In genomic region chr10:67298856-67299255, GRCm38 (mm10) we compare ENCODE assay signal across 21 mouse cellular contexts. TPM values are rescaled to one million over a fixed set of nuclear protein-coding genes. Genes with fewer than 3 reads are reported as not detected.
DNase-seq lines count a peak whose midpoint lies in the region; ATAC-seq and TF ChIP-seq lines count a peak whose summit lies in the region.
"Had no signal": no experiment of that assay in that cellular context is flagged by ENCODE, and none has a peak within 500 bp of the region (broad histone marks: within the 10 kb centered on the region; RNA-seq: fewer than 3 reads in every experiment).

No protein-coding gene starts in this region.

- no peak overlapping the region for H3K9ac ChIP-seq in liver, adult 2 months (ENCODE audit: low read depth, low read length)
- no peak overlapping the region for H3K9ac ChIP-seq in liver, embryonic 11.5 days (ENCODE audit: low read depth, low read length)
- H3K9ac ChIP-seq in kidney, embryonic 15.5 days: no peak overlapping the region
- no peak overlapping the region for H3K9ac ChIP-seq in intestine, embryonic 15.5 days
- H3K9ac ChIP-seq: forebrain, embryonic 15.5 days; hindbrain, embryonic 13.5 days; neural tube, embryonic 15.5 days had no signal

- H3K4me2 ChIP-seq in liver, embryonic 11.5 days: peak overlapping the region; percentile 15; the same call in 1 of the 2 replicates
- H3K4me2 ChIP-seq in kidney, embryonic 15.5 days: no peak overlapping the region
- no peak overlapping the region for H3K4me2 ChIP-seq in intestine, embryonic 15.5 days (replicated peaks)
- H3K4me2 ChIP-seq: forebrain, embryonic 15.5 days; hindbrain, embryonic 13.5 days; midbrain, embryonic 11.5 days; neural tube, embryonic 15.5 days had no signal

- H3K27me3 ChIP-seq in liver, adult 2 months (ENCODE audit: control insufficient read depth, insufficient read depth, low read length): no peaks in the 10 kb centered on the region
- no peaks in the 10 kb centered on the region for H3K27me3 ChIP-seq in liver, embryonic 11.5 days (replicated peaks; ENCODE audit: control insufficient read depth, insufficient read depth, low read length)
- H3K27me3 ChIP-seq in hindbrain, embryonic 10.5 days (ENCODE audit: insufficient read depth, poor library complexity, severe bottlenecking): no peaks in the 10 kb centered on the region
- no peaks in the 10 kb centered on the region for H3K27me3 ChIP-seq in kidney, embryonic 15.5 days
- no peaks in the 10 kb centered on the region for H3K27me3 ChIP-seq in intestine, embryonic 15.5 days (replicated peaks)
- H3K27me3 ChIP-seq: forebrain, embryonic 15.5 days; hindbrain, embryonic 13.5 days; neural tube, embryonic 15.5 days; Patski had no signal

- no peaks in the 10 kb centered on the region for H3K9me3 ChIP-seq in liver, embryonic 11.5 days (ENCODE audit: control insufficient read depth, low read length)
- no peaks in the 10 kb centered on the region for H3K9me3 ChIP-seq in hindbrain, embryonic 10.5 days
- no peaks in the 10 kb centered on the region for H3K9me3 ChIP-seq in kidney, embryonic 15.5 days (replicated peaks)
- H3K9me3 ChIP-seq in intestine, embryonic 15.5 days: no peaks in the 10 kb centered on the region
- H3K9me3 ChIP-seq: forebrain, embryonic 15.5 days; hindbrain, embryonic 13.5 days; limb, embryonic 10.5 days; neural tube, embryonic 15.5 days had no signal

- no peaks in the 10 kb centered on the region for H3K36me3 ChIP-seq in liver, adult 2 months (ENCODE audit: control insufficient read depth, insufficient read depth, low read length)
- no peaks in the 10 kb centered on the region for H3K36me3 ChIP-seq in liver, embryonic 11.5 days (ENCODE audit: control insufficient read depth, insufficient read depth, low read length)
- H3K36me3 ChIP-seq in hindbrain, embryonic 10.5 days: no peaks in the 10 kb centered on the region
- H3K36me3 ChIP-seq in kidney, embryonic 15.5 days: no peaks in the 10 kb centered on the region
- no peaks in the 10 kb centered on the region for H3K36me3 ChIP-seq in intestine, embryonic 15.5 days
- H3K36me3 ChIP-seq: forebrain, embryonic 15.5 days; hindbrain, embryonic 13.5 days; limb, embryonic 10.5 days; neural tube, embryonic 15.5 days had no signal

- DNase-seq in adrenal gland, adult 2 months: peak; percentile 39
- DNase-seq in adrenal gland, postnatal 4 days (ENCODE audit: low spot score in 2 of 2): no peak
- DNase-seq in liver, adult 2 months (ENCODE audit: extremely low read depth, low read depth, low spot score): peak; percentile 80
- DNase-seq in liver: no peak
- DNase-seq in liver, embryonic 11.5 days (ENCODE audit: low spot score): no peak
- no peak for DNase-seq in hindbrain, embryonic 10.5 days (ENCODE audit: low spot score)
- DNase-seq: heart, postnatal 10 days; kidney, postnatal 14 days; lung, adult 2 months; lung, postnatal 36 days; retina, postnatal 1 day; thymus, postnatal 4 days had no signal

- no peak overlapping the region for H3K4me3 ChIP-seq in liver, adult 2 months (ENCODE audit: insufficient read depth, low read depth, low read length)
- H3K4me3 ChIP-seq in liver, embryonic 11.5 days (ENCODE audit: low read depth, low read length): no peak overlapping the region
- H3K4me3 ChIP-seq in hindbrain, embryonic 10.5 days: no peak overlapping the region
- H3K4me3 ChIP-seq in kidney, embryonic 15.5 days (replicated peaks): no peak overlapping the region
- no peak overlapping the region for H3K4me3 ChIP-seq in intestine, embryonic 15.5 days (replicated peaks)
- H3K4me3 ChIP-seq: forebrain, embryonic 15.5 days; hindbrain, embryonic 13.5 days; left cerebral cortex, adult 2 months; limb, embryonic 10.5 days; neural tube, embryonic 15.5 days had no signal

- ATAC-seq in liver, embryonic 11.5 days (replicated peaks; ENCODE audit: low FRiP score): no peak
- no peak for ATAC-seq in kidney, embryonic 15.5 days (replicated peaks; ENCODE audit: low FRiP score)
- no peak for ATAC-seq in intestine, embryonic 15.5 days
- ATAC-seq: forebrain, embryonic 15.5 days; Patski had no signal

- peak overlapping the region; percentile 52 for H3K27ac ChIP-seq in liver, adult 2 months (replicated peaks; ENCODE audit: insufficient read depth, low read depth, low read length)
- H3K27ac ChIP-seq in liver, embryonic 11.5 days (ENCODE audit: low read depth, low read length): no peak overlapping the region
- H3K27ac ChIP-seq in hindbrain, embryonic 10.5 days: no peak overlapping the region
- H3K27ac ChIP-seq in kidney, embryonic 15.5 days: no peak overlapping the region
- H3K27ac ChIP-seq in intestine, embryonic 15.5 days: no peak overlapping the region
- H3K27ac ChIP-seq: forebrain, embryonic 15.5 days; hindbrain, embryonic 13.5 days; left cerebral cortex, adult 2 months; limb, embryonic 10.5 days; neural tube, embryonic 15.5 days had no signal

- TF ChIP-seq POLR2A in liver, adult 2 months (IDR thresholded peaks at IDR 0.05; ENCODE audit: extremely low read depth, insufficient read depth, low read length): no peak

- peaks cover 11% of the 10 kb centered on the region for H3K4me1 ChIP-seq in liver, adult 2 months (ENCODE audit: control insufficient read depth, insufficient read depth, low read length)
- peaks cover 5% of the 10 kb centered on the region; the same call in 1 of the 2 replicates for H3K4me1 ChIP-seq in liver, embryonic 11.5 days (replicated peaks; ENCODE audit: control insufficient read depth, insufficient read depth, low read length)
- no peaks in the 10 kb centered on the region for H3K4me1 ChIP-seq in hindbrain, embryonic 10.5 days (replicated peaks)
- peaks cover 3% of the 10 kb centered on the region; the same call in 1 of the 2 replicates for H3K4me1 ChIP-seq in kidney, embryonic 15.5 days
- H3K4me1 ChIP-seq in intestine, embryonic 15.5 days (replicated peaks): no peaks in the 10 kb centered on the region
- H3K4me1 ChIP-seq: forebrain, embryonic 15.5 days; hindbrain, embryonic 13.5 days had no signal

- H3K79me2 ChIP-seq in liver, adult 2 months (ENCODE audit: control insufficient read depth, insufficient read depth, low read length): no peaks in the 10 kb centered on the region

- 21% methylated on average over 5 of the region's 5 CpGs for WGBS in liver, adult 2 months
- 58% methylated on average over 5 of the region's 5 CpGs for WGBS in liver, embryonic 11.5 days
- WGBS in hindbrain, embryonic 10.5 days: 75% methylated on average over 5 of the region's 5 CpGs
- 22% methylated on average over 5 of the region's 5 CpGs for WGBS in kidney, embryonic 15.5 days
- WGBS in intestine, embryonic 15.5 days: 39% methylated on average over 5 of the region's 5 CpGs

- no peak for TF ChIP-seq CTCF in liver, adult 2 months (IDR thresholded peaks at IDR 0.05; ENCODE audit: low read depth, low read length)

RNA-seq across cellular contexts. Expression of gene Nrbf2, which starts 13.8 kb away (rescaled TPM):
- total RNA-seq in adrenal gland, adult 2 months (2021): 10 to 100 TPM; 18.0 to 25.7 TPM
- 21.8 and 22.6 TPM in 2 replicates for polyA plus RNA-seq in adrenal gland, adult 2 months (2012; rRNA removed)
- total RNA-seq in adrenal gland, postnatal 4 days (2021): 10 to 100 TPM; 15.5 to 16.3 TPM
- total RNA-seq in liver, adult 2 months (2014; rRNA removed): 10.8 and 13.6 TPM in 2 replicates
- 10.3 and 11.3 TPM in 2 replicates for polyA plus RNA-seq in liver, adult 2 months (2012; rRNA removed)
- polyA plus RNA-seq in liver, embryonic 11.5 days (2014; fragmentation: Nextera tagmentation; extraction: Ambion mirVana): 39.2 and 44.0 TPM in 2 replicates
- 36.9 and 41.2 TPM in 2 replicates for polyA plus RNA-seq in hindbrain, embryonic 10.5 days (2016; fragmentation: Nextera tagmentation; extraction: Ambion mirVana)
- polyA plus RNA-seq in kidney, embryonic 15.5 days (2015; fragmentation: Nextera tagmentation; extraction: Ambion mirVana): 34.9 and 35.6 TPM in 2 replicates
- polyA plus RNA-seq in intestine, embryonic 15.5 days (2015; fragmentation: Nextera tagmentation; extraction: Ambion mirVana): 33.4 and 34.3 TPM in 2 replicates

Comparison
In these comparisons a context has a peak if more than half of its experiments do, and no peak if none do; other contexts are left out.
1. DNase-seq: peak in adrenal gland, adult 2 months (single experiment) and liver, adult 2 months (single experiment); none in adrenal gland, postnatal 4 days (0 of 2), liver (single experiment), liver, embryonic 11.5 days (single experiment) and hindbrain, embryonic 10.5 days (single experiment).